9 mouse cellular contexts compared by ENCODE assay signal in genomic region chr2:32756674-32757055, GRCm38 (mm10). TPM values are rescaled to one million over a fixed set of nuclear protein-coding genes. Genes with fewer than 3 reads are reported as not detected.
DNase-seq lines count a peak whose midpoint lies in the region; ATAC-seq and TF ChIP-seq lines count a peak whose summit lies in the region.
"Had no signal": no experiment of that assay in that cellular context is flagged by ENCODE, and none has a peak within 500 bp of the region (broad histone marks: within the 10 kb centered on the region; RNA-seq: fewer than 3 reads in every experiment).

No protein-coding gene starts in this region.

- H3K9me3 ChIP-seq in liver, embryonic 11.5 days (ENCODE audit: control insufficient read depth, low read length), result no peaks in the 10 kb centered on the region
- H3K9me3 ChIP-seq in forebrain, embryonic 11.5 days (ENCODE audit: control insufficient read depth, low read length), result no peaks in the 10 kb centered on the region
- H3K9me3 ChIP-seq in limb, embryonic 12.5 days, result no peaks in the 10 kb centered on the region

- DNase-seq in liver, embryonic 11.5 days (ENCODE audit: low spot score), result no peak
- DNase-seq in liver, result no peak
- no peak for DNase-seq in forebrain, embryonic 11.5 days (ENCODE audit: low spot score)
- no peak for DNase-seq in cerebellum, adult 2 months
- no peak for DNase-seq in gastrocnemius, adult 18-20 months (ENCODE audit: low spot score)

- H3K27ac ChIP-seq in liver, embryonic 11.5 days (ENCODE audit: low read depth, low read length), result no peak overlapping the region
- H3K27ac ChIP-seq in forebrain, embryonic 11.5 days (ENCODE audit: low read depth, low read length), result no peak overlapping the region
- no peak overlapping the region for H3K27ac ChIP-seq in limb, embryonic 12.5 days
- no peak overlapping the region for H3K27ac ChIP-seq in cerebellum, adult 2 months (ENCODE audit: insufficient read depth, low read length)

- TF ChIP-seq POLR2A in myocyte (IDR thresholded peaks at IDR 0.05; ENCODE audit: insufficient read length, low read depth), result no peak
- TF ChIP-seq POLR2A in cerebellum, adult 2 months (IDR thresholded peaks at IDR 0.05; ENCODE audit: borderline replicate concordance, insufficient read depth, low read length), result no peak

- H3K79me2 ChIP-seq in myocyte (ENCODE audit: control insufficient read depth, insufficient read depth), result no peaks in the 10 kb centered on the region

- no peak for ATAC-seq in liver, embryonic 11.5 days (replicated peaks; ENCODE audit: low FRiP score)
- peak; percentile 28; the same call in 1 of the 2 replicates for ATAC-seq in forebrain, embryonic 11.5 days (replicated peaks; ENCODE audit: low FRiP score)
- ATAC-seq in limb, embryonic 12.5 days (ENCODE audit: insufficient number of reproducible peaks, insufficient read depth, low FRiP score, low TSS enrichment, low read depth), result peak; percentile 12; the same call in 1 of the 2 replicates
- no peak for ATAC-seq in monocyte, adult 5-6 weeks (replicated peaks; ENCODE audit: insufficient number of reproducible peaks, low FRiP score, low TSS enrichment, poor library complexity, severe bottlenecking)

- H3K36me3 ChIP-seq in liver, embryonic 11.5 days (ENCODE audit: control insufficient read depth, insufficient read depth, low read length), result peaks cover 8% of the 10 kb centered on the region
- H3K36me3 ChIP-seq in forebrain, embryonic 11.5 days (ENCODE audit: control insufficient read depth, insufficient read depth, low read length), result no peaks in the 10 kb centered on the region; the same call in 1 of the 2 replicates
- H3K36me3 ChIP-seq in limb, embryonic 12.5 days, result peaks cover 41% of the 10 kb centered on the region
- H3K36me3 ChIP-seq in myocyte (ENCODE audit: control insufficient read depth, insufficient read depth), result no peaks in the 10 kb centered on the region

- TF ChIP-seq CTCF in cerebellum, adult 2 months (IDR thresholded peaks at IDR 0.05; ENCODE audit: borderline replicate concordance, insufficient read depth, low read depth, low read length), result no peak

- no peaks in the 10 kb centered on the region for H3K27me3 ChIP-seq in liver, embryonic 11.5 days (replicated peaks; ENCODE audit: control insufficient read depth, insufficient read depth, low read length)
- no peaks in the 10 kb centered on the region for H3K27me3 ChIP-seq in forebrain, embryonic 11.5 days (ENCODE audit: control insufficient read depth, insufficient read depth, low read length)
- H3K27me3 ChIP-seq in limb, embryonic 12.5 days, result peaks cover 6% of the 10 kb centered on the region; the same call in 1 of the 2 replicates
- no peaks in the 10 kb centered on the region for H3K27me3 ChIP-seq in myocyte (ENCODE audit: control insufficient read depth, insufficient read depth, insufficient read length)
- H3K27me3 ChIP-seq in cerebellum, adult 2 months (ENCODE audit: control insufficient read depth, insufficient read depth, low read length), result no peaks in the 10 kb centered on the region

- peak overlapping the region; percentile 81; the same call in 1 of the 2 replicates for H3K4me3 ChIP-seq in liver, embryonic 11.5 days (ENCODE audit: low read depth, low read length)
- no peak overlapping the region for H3K4me3 ChIP-seq in forebrain, embryonic 11.5 days (ENCODE audit: low read depth, low read length)
- no peak overlapping the region for H3K4me3 ChIP-seq in limb, embryonic 12.5 days (replicated peaks)
- H3K4me3 ChIP-seq in myocyte, result peak overlapping the region; percentile 34
- H3K4me3 ChIP-seq in cerebellum, adult 2 months (replicated peaks; ENCODE audit: insufficient read depth, low read depth, low read length), result no peak overlapping the region

- no peak overlapping the region for H3K9ac ChIP-seq in liver, embryonic 11.5 days (ENCODE audit: low read depth, low read length)
- no peak overlapping the region for H3K9ac ChIP-seq in forebrain, embryonic 11.5 days (ENCODE audit: low read length)
- no peak overlapping the region for H3K9ac ChIP-seq in limb, embryonic 12.5 days (replicated peaks)

- H3ac ChIP-seq in myocyte (ENCODE audit: control insufficient read depth, insufficient read length), result peak overlapping the region; percentile 50

- peak overlapping the region; percentile 76 for H3K4me2 ChIP-seq in liver, embryonic 11.5 days
- peak overlapping the region; percentile 35; the same call in 1 of the 2 replicates for H3K4me2 ChIP-seq in forebrain, embryonic 11.5 days (ENCODE audit: low read depth, low read length, severe bottlenecking)
- peak overlapping the region; percentile 57; the same call in 1 of the 2 replicates for H3K4me2 ChIP-seq in limb, embryonic 12.5 days
- H3K4me2 ChIP-seq in myocyte (ENCODE audit: low read depth), result peak overlapping the region; percentile 75

- H3K4me1 ChIP-seq in liver, embryonic 11.5 days (replicated peaks; ENCODE audit: control insufficient read depth, insufficient read depth, low read length), result no peaks in the 10 kb centered on the region; the same call in 1 of the 2 replicates
- H3K4me1 ChIP-seq in forebrain, embryonic 11.5 days (replicated peaks; ENCODE audit: control insufficient read depth, insufficient read depth, low read length), result 0 out of 2 replicates have a peak, but pooled peaks cover 2% of the 10 kb centered on the region
- peaks cover 23% of the 10 kb centered on the region for H3K4me1 ChIP-seq in limb, embryonic 12.5 days (replicated peaks)
- H3K4me1 ChIP-seq in cerebellum, adult 2 months (ENCODE audit: control insufficient read depth, insufficient read depth, low read length), result peaks cover 14% of the 10 kb centered on the region

- 39% methylated on average over 6 of the region's 6 CpGs for WGBS in liver, embryonic 11.5 days
- WGBS in forebrain, embryonic 11.5 days, result 38% methylated on average over 6 of the region's 6 CpGs
- WGBS in limb, embryonic 12.5 days, result 35% methylated on average over 6 of the region's 6 CpGs
- 32% methylated on average over 6 of the region's 6 CpGs for WGBS in cerebellum, adult 2 months

TF ChIP-seq in myocyte, 11 proteins besides CTCF, POLR2A, EP300 and RAD21 (continues in another document):
- TF ChIP-seq SRF (IDR thresholded peaks at IDR 0.05; ENCODE audit: control insufficient read depth, insufficient read length, low read depth) (no peak), E2F4 (IDR thresholded peaks at IDR 0.05; ENCODE audit: insufficient read depth) (no peak), CEBPB (IDR thresholded peaks at IDR 0.05; ENCODE audit: insufficient read depth, poor library complexity, severe bottlenecking) (no peak), MAX (IDR thresholded peaks at IDR 0.05; ENCODE audit: low read depth) (no peak), TCF12 (IDR thresholded peaks at IDR 0.05; ENCODE audit: insufficient read depth, poor library complexity, severe bottlenecking) (no peak), MYOG (IDR thresholded peaks at IDR 0.05; ENCODE audit: control insufficient read depth in 1 of 3, insufficient read depth in 1 of 3, insufficient read length in 2 of 3, low read depth in 2 of 3) (no peak), REST (IDR thresholded peaks at IDR 0.05; ENCODE audit: insufficient read depth, insufficient read length) (no peak), POLR2AphosphoS2 (IDR thresholded peaks at IDR 0.05; ENCODE audit: insufficient read length, low read depth) (no peak), TCF3 (IDR thresholded peaks at IDR 0.05; ENCODE audit: insufficient read length, low read depth) (no peak), USF1 (IDR thresholded peaks at IDR 0.05; ENCODE audit: low read depth) (no peak)

RNA-seq across cellular contexts. Expression of gene Tor2a, which starts 0.4 kb away (rescaled TPM):
- 57.2 and 60.5 TPM in 2 replicates for polyA plus RNA-seq in liver, embryonic 11.5 days (2014; fragmentation: Nextera tagmentation; extraction: Ambion mirVana)
- 56.8 and 68.3 TPM in 2 replicates for polyA plus RNA-seq in forebrain, embryonic 11.5 days (2014; fragmentation: Nextera tagmentation; extraction: Ambion mirVana)
- 58.8 and 62.7 TPM in 2 replicates for polyA plus RNA-seq in limb, embryonic 12.5 days (2016; fragmentation: Nextera tagmentation; extraction: Ambion mirVana)
- 37.3 TPM for polyA plus RNA-seq in myocyte (2012; fragmentation: generic; extraction: Trizol)
- 17.5 to 24.6 TPM (median 19.5 TPM) in 3 replicates for total RNA-seq in monocyte, adult 5-6 weeks (2017)
- 41.6 and 43.8 TPM in 2 replicates for polyA plus RNA-seq in cerebellum, adult 2 months (2012; rRNA removed)
- total RNA-seq in gastrocnemius, adult 18-20 months (2021), result 1 to 10 TPM; 4.1 to 4.8 TPM

RNA-seq across cellular contexts. Expression of gene 6330409D20Rik, which starts 15.8 kb away (rescaled TPM):
- polyA plus RNA-seq in liver, embryonic 11.5 days (2014; fragmentation: Nextera tagmentation; extraction: Ambion mirVana), result 0.22 TPM in 1 of 2 replicates, not detected in the other
- polyA plus RNA-seq in forebrain, embryonic 11.5 days (2014; fragmentation: Nextera tagmentation; extraction: Ambion mirVana), result 2.1 and 2.3 TPM in 2 replicates
- not detected in 2 replicates for polyA plus RNA-seq in limb, embryonic 12.5 days (2016; fragmentation: Nextera tagmentation; extraction: Ambion mirVana)
- not detected for polyA plus RNA-seq in myocyte (2012; fragmentation: generic; extraction: Trizol)
- not detected in 3 replicates for total RNA-seq in monocyte, adult 5-6 weeks (2017)
- 5.6 and 7.7 TPM in 2 replicates for polyA plus RNA-seq in cerebellum, adult 2 months (2012; rRNA removed)
- not detected for total RNA-seq in gastrocnemius, adult 18-20 months (2021)
- total RNA-seq: ES-E14 had no signal

RNA-seq across cellular contexts. Expression of gene Ttc16, which starts 18.8 kb away (rescaled TPM):
- polyA plus RNA-seq in liver, embryonic 11.5 days (2014; fragmentation: Nextera tagmentation; extraction: Ambion mirVana), result 0.30 and 0.31 TPM in 2 replicates
- 0.80 and 0.84 TPM in 2 replicates for polyA plus RNA-seq in forebrain, embryonic 11.5 days (2014; fragmentation: Nextera tagmentation; extraction: Ambion mirVana)
- 0.28 and 0.35 TPM in 2 replicates for polyA plus RNA-seq in limb, embryonic 12.5 days (2016; fragmentation: Nextera tagmentation; extraction: Ambion mirVana)
- polyA plus RNA-seq in myocyte (2012; fragmentation: generic; extraction: Trizol), result 0.16 TPM
- total RNA-seq in monocyte, adult 5-6 weeks (2017), result not detected in 3 replicates
- 2.0 and 2.6 TPM in 2 replicates for polyA plus RNA-seq in cerebellum, adult 2 months (2012; rRNA removed)
- total RNA-seq in gastrocnemius, adult 18-20 months (2021), result under 1 TPM in 1 of 2 experiments, not detected in 1; 0.09 TPM

RNA-seq across cellular contexts. Expression of gene Ptrh1, which starts 18.9 kb away (rescaled TPM):
- 4.9 and 5.8 TPM in 2 replicates for polyA plus RNA-seq in liver, embryonic 11.5 days (2014; fragmentation: Nextera tagmentation; extraction: Ambion mirVana)
- 3.3 and 4.6 TPM in 2 replicates for polyA plus RNA-seq in forebrain, embryonic 11.5 days (2014; fragmentation: Nextera tagmentation; extraction: Ambion mirVana)
- 3.8 and 4.2 TPM in 2 replicates for polyA plus RNA-seq in limb, embryonic 12.5 days (2016; fragmentation: Nextera tagmentation; extraction: Ambion mirVana)
- polyA plus RNA-seq in myocyte (2012; fragmentation: generic; extraction: Trizol), result 74.1 TPM
- total RNA-seq in monocyte, adult 5-6 weeks (2017), result 1.1 to 1.8 TPM (median 1.6 TPM) in 3 replicates
- 7.4 and 8.5 TPM in 2 replicates for polyA plus RNA-seq in cerebellum, adult 2 months (2012; rRNA removed)
- 1 to 10 TPM; 1.2 to 1.6 TPM for total RNA-seq in gastrocnemius, adult 18-20 months (2021)

RNA-seq across cellular contexts. Expression of gene Cfap157, which starts 27.6 kb away (rescaled TPM):
- 0.30 and 0.79 TPM in 2 replicates for polyA plus RNA-seq in liver, embryonic 11.5 days (2014; fragmentation: Nextera tagmentation; extraction: Ambion mirVana)
- 0.33 and 0.87 TPM in 2 replicates for polyA plus RNA-seq in forebrain, embryonic 11.5 days (2014; fragmentation: Nextera tagmentation; extraction: Ambion mirVana)
- 0.35 and 1.2 TPM in 2 replicates for polyA plus RNA-seq in limb, embryonic 12.5 days (2016; fragmentation: Nextera tagmentation; extraction: Ambion mirVana)
- 0.30 TPM for polyA plus RNA-seq in myocyte (2012; fragmentation: generic; extraction: Trizol)
- total RNA-seq in monocyte, adult 5-6 weeks (2017), result not detected in 3 replicates
- polyA plus RNA-seq in cerebellum, adult 2 months (2012; rRNA removed), result 0.70 and 1.7 TPM in 2 replicates
- total RNA-seq in gastrocnemius, adult 18-20 months (2021), result not detected
- total RNA-seq: ES-E14 had no signal

Comparison
In these comparisons a context has a peak if more than half of its experiments do, and no peak if none do; other contexts are left out.
1. ATAC-seq: peak in forebrain, embryonic 11.5 days (single experiment) and limb, embryonic 12.5 days (single experiment); none in liver, embryonic 11.5 days (single experiment) and monocyte, adult 5-6 weeks (single experiment).
2. H3K4me3 ChIP-seq: peak in liver, embryonic 11.5 days (single experiment) and myocyte (single experiment); none in forebrain, embryonic 11.5 days (single experiment), limb, embryonic 12.5 days (single experiment) and cerebellum, adult 2 months (single experiment).
3. Peak in every context shown above with its lines, with median percentiles within 50 percentile points of each other: H3K4me2 ChIP-seq.